Mouse (Mus musculus) ES-Bruce4 (cell line): ENCODE data around the gene Il2rb.

Experiments used
- CTCF ChIP-seq: IDR thresholded peaks from one replicate; pipeline ENCODE4 v1.8.1; 2011; ENCODE audit warnings: low read depth, low read length
- POLR2A ChIP-seq: IDR thresholded peaks from one replicate; pipeline ENCODE4 v1.8.1; 2011; ENCODE audit warnings: low read length; ENCODE audit not compliant: insufficient read depth

- TF ChIP-seq POLR2A (no peak), CTCF (no peak)
These were observed 17.9 kb upstream of the Il2rb start for GRCm38 (mm10) chr15:78513019-78513418.
